In the genomic region with DNA sequence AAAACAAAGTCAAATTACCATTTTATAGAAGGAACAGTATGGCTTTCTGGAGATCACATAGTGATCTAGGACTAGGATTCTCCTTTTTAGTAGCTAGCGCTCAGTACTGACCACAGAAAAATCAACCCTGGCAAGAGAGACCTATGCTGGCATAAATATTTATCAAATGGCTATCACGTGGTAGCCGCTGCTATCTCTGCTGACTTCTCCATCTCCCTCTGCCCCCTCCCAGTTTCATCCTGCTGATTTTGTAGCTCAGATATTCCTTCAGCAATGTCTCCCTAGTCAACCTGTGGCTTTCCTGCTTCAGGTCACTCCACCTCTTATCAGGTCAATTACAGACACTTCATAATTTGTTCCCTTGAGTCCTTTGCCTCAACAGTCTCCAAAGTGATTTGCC, we compare ENCODE assay signal across 40 mouse cellular contexts. TPM values are rescaled to one million over a fixed set of nuclear protein-coding genes. Genes with fewer than 3 reads are reported as not detected.
"Had no signal": no experiment of that assay in that cellular context is flagged by ENCODE, and none has a peak within 500 bp of the region (broad histone marks: within the 10 kb centered on the region; RNA-seq: fewer than 3 reads in every experiment).

No protein-coding gene starts in this region.

- H3K9ac ChIP-seq: embryonic facial prominence, embryonic 12.5 days; embryonic facial prominence, embryonic 13.5 days; embryonic facial prominence, embryonic 15.5 days; forebrain, embryonic 12.5 days; forebrain, embryonic 13.5 days; forebrain, embryonic 15.5 days; forebrain, postnatal 0 days had no signal

- H3K4me1 ChIP-seq: embryonic facial prominence, embryonic 10.5 days; embryonic facial prominence, embryonic 12.5 days; embryonic facial prominence, embryonic 13.5 days; embryonic facial prominence, embryonic 15.5 days; forebrain, embryonic 10.5 days; forebrain, embryonic 12.5 days; forebrain, embryonic 13.5 days; forebrain, embryonic 15.5 days had no signal

- ATAC-seq: forebrain, embryonic 13.5 days; forebrain, embryonic 14.5 days; forebrain, embryonic 15.5 days; forebrain, embryonic 16.5 days; forebrain, postnatal 0 days had no signal

- H3K4me2 ChIP-seq: embryonic facial prominence, embryonic 12.5 days; embryonic facial prominence, embryonic 13.5 days; embryonic facial prominence, embryonic 15.5 days; forebrain, embryonic 12.5 days; forebrain, embryonic 13.5 days; forebrain, embryonic 15.5 days had no signal

- DNase-seq: cerebellum, adult 8-10 months; cerebellum, adult 9-10 months; cerebellum, adult 9-11 months; cerebellum, postnatal 10 days; cerebellum, postnatal 14 days; cerebellum, postnatal 25 days; cerebellum, postnatal 36 days; embryo, embryonic 11 days; forebrain, postnatal 0 days; gastrocnemius, adult 2 months; gastrocnemius, postnatal 10 days; gastrocnemius, postnatal 14 days; gastrocnemius, postnatal 25 days; gastrocnemius, postnatal 36 days; heart, adult 11 months; heart, adult 18-20 months; heart, adult 2 months had no signal

- H3K9me3 ChIP-seq: embryonic facial prominence, embryonic 10.5 days; embryonic facial prominence, embryonic 12.5 days; embryonic facial prominence, embryonic 13.5 days; embryonic facial prominence, embryonic 15.5 days; forebrain, embryonic 10.5 days; forebrain, embryonic 12.5 days; forebrain, embryonic 13.5 days; forebrain, embryonic 15.5 days had no signal

- H3K27me3 ChIP-seq: embryonic facial prominence, embryonic 12.5 days; embryonic facial prominence, embryonic 13.5 days; embryonic facial prominence, embryonic 15.5 days; forebrain, embryonic 12.5 days; forebrain, embryonic 13.5 days; forebrain, embryonic 15.5 days had no signal

- H3K4me3 ChIP-seq: embryonic facial prominence, embryonic 10.5 days; embryonic facial prominence, embryonic 12.5 days; embryonic facial prominence, embryonic 13.5 days; embryonic facial prominence, embryonic 15.5 days; erythroblast, embryonic 14.5 days; forebrain, embryonic 10.5 days; forebrain, embryonic 12.5 days; forebrain, embryonic 13.5 days; forebrain, embryonic 15.5 days; gastrocnemius, adult 2 months; heart, adult 2 months had no signal

- H3K27ac ChIP-seq: embryonic facial prominence, embryonic 10.5 days; embryonic facial prominence, embryonic 12.5 days; embryonic facial prominence, embryonic 13.5 days; embryonic facial prominence, embryonic 15.5 days; forebrain, embryonic 10.5 days; forebrain, embryonic 12.5 days; forebrain, embryonic 13.5 days; forebrain, embryonic 15.5 days; gastrocnemius, adult 2 months; heart, adult 2 months had no signal

- H3K36me3 ChIP-seq: embryonic facial prominence, embryonic 10.5 days; embryonic facial prominence, embryonic 12.5 days; embryonic facial prominence, embryonic 13.5 days; embryonic facial prominence, embryonic 15.5 days; forebrain, embryonic 10.5 days; forebrain, embryonic 12.5 days; forebrain, embryonic 15.5 days had no signal

RNA-seq across cellular contexts. Expression of gene Ackr1, which starts 17.8 kb away (rescaled TPM):
- total RNA-seq: granulocyte monocyte progenitor cell, adult 5-6 weeks had no signal

RNA-seq across cellular contexts. Expression of gene Mptx2, which starts 38.1 kb away (rescaled TPM):
- total RNA-seq: common myeloid progenitor, adult 5-6 weeks; forebrain, postnatal 0 days; gastrocnemius, adult 18-20 months; gastrocnemius, adult 2 months; gastrocnemius, adult 8-10 months; gastrocnemius, postnatal 10 days; gastrocnemius, postnatal 14 days; gastrocnemius, postnatal 25 days; gastrocnemius, postnatal 36 days; gastrocnemius, postnatal 4 days; granulocyte monocyte progenitor cell, adult 5-6 weeks; heart, adult 18-20 months; heart, adult 2 months; heart, adult 8-10 months had no signal
- polyA plus RNA-seq: cortical plate, adult 2 months; embryonic facial prominence, embryonic 10.5 days; embryonic facial prominence, embryonic 11.5 days; embryonic facial prominence, embryonic 12.5 days; embryonic facial prominence, embryonic 13.5 days; embryonic facial prominence, embryonic 14.5 days; embryonic facial prominence, embryonic 15.5 days; erythroblast, embryonic 14.5 days; forebrain, embryonic 10.5 days; forebrain, embryonic 11.5 days; forebrain, embryonic 12.5 days; forebrain, embryonic 13.5 days; forebrain, embryonic 14.5 days; forebrain, embryonic 15.5 days; forebrain, embryonic 16.5 days; forebrain, postnatal 0 days; frontal cortex, adult 2 months; gonadal fat pad, adult 2 months; heart, adult 2 months had no signal

RNA-seq across cellular contexts. Expression of gene Olfr418, which starts 49.9 kb away (rescaled TPM):
- total RNA-seq: common myeloid progenitor, adult 5-6 weeks; gastrocnemius, adult 18-20 months; gastrocnemius, adult 2 months; gastrocnemius, adult 8-10 months; gastrocnemius, postnatal 10 days; gastrocnemius, postnatal 14 days; gastrocnemius, postnatal 25 days; gastrocnemius, postnatal 36 days; gastrocnemius, postnatal 4 days; granulocyte monocyte progenitor cell, adult 5-6 weeks; heart, adult 18-20 months; heart, adult 2 months; heart, adult 8-10 months had no signal
- polyA plus RNA-seq: cortical plate, adult 2 months; embryonic facial prominence, embryonic 10.5 days; embryonic facial prominence, embryonic 11.5 days; embryonic facial prominence, embryonic 12.5 days; embryonic facial prominence, embryonic 13.5 days; embryonic facial prominence, embryonic 14.5 days; erythroblast, embryonic 14.5 days; forebrain, embryonic 10.5 days; forebrain, embryonic 11.5 days; forebrain, embryonic 12.5 days; forebrain, embryonic 13.5 days; forebrain, embryonic 14.5 days; forebrain, embryonic 15.5 days; forebrain, embryonic 16.5 days; forebrain, postnatal 0 days; frontal cortex, adult 2 months; gonadal fat pad, adult 2 months; heart, adult 2 months had no signal
